ENCODE assay signal across 22 mouse cellular contexts in the genomic region with DNA sequence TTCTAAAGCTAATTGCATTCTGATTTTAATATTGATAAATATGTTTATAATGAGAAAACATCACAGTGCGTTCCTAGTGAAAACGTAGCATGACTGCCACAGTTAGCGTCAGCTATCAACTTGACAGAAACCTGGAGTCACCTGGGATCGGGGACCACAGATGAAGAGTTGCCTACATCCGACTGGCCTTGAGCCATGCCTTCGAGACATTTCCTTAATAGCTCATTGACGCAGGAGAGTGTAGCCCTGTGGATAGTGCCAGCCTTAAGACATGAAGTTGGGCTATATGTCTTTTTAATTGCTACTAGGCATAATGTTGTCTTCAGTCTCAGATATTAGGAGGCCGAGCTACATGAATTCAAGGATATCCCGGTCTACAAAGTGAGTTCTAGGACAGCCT.
A peak's percentile ranks its signal among the peaks of the same experiment; 100 is the strongest.
DNase-seq lines count a peak whose midpoint lies in the region; ATAC-seq and TF ChIP-seq lines count a peak whose summit lies in the region.
"Had no signal": no experiment of that assay in that cellular context is flagged by ENCODE, and none has a peak within 500 bp of the region (broad histone marks: within the 10 kb centered on the region; RNA-seq: fewer than 3 reads in every experiment).

No protein-coding gene starts in this region.

- peak overlapping the region; percentile 67; the same call in 1 of the 2 replicates for H3K27ac ChIP-seq in hindbrain, embryonic 14.5 days
- H3K27ac ChIP-seq in hindbrain, postnatal 0 days, result no peak overlapping the region
- H3K27ac ChIP-seq in forebrain, embryonic 13.5 days, result peak overlapping the region; percentile 73
- peak overlapping the region; percentile 46 for H3K27ac ChIP-seq in neural tube, embryonic 15.5 days (replicated peaks)
- no peak overlapping the region for H3K27ac ChIP-seq in kidney, adult 2 months (ENCODE audit: insufficient read depth, low read depth, low read length)
- H3K27ac ChIP-seq: embryonic facial prominence, embryonic 10.5 days; gastrocnemius, adult 2 months; heart, embryonic 10.5 days had no signal

- no peak overlapping the region for H3K4me3 ChIP-seq in hindbrain, embryonic 14.5 days (replicated peaks; ENCODE audit: low read length)
- no peak overlapping the region for H3K4me3 ChIP-seq in hindbrain, postnatal 0 days (ENCODE audit: low read length)
- H3K4me3 ChIP-seq in forebrain, embryonic 13.5 days, result no peak overlapping the region
- no peak overlapping the region for H3K4me3 ChIP-seq in neural tube, embryonic 15.5 days (replicated peaks)
- H3K4me3 ChIP-seq in kidney, adult 2 months (ENCODE audit: insufficient read depth, low read depth, low read length), result no peak overlapping the region
- H3K4me3 ChIP-seq: embryonic facial prominence, embryonic 10.5 days; erythroblast, embryonic 14.5 days; gastrocnemius, adult 2 months; heart, embryonic 10.5 days had no signal

- no peak for TF ChIP-seq POLR2A in kidney, adult 2 months (IDR thresholded peaks at IDR 0.05; ENCODE audit: low read depth, low read length)

- no peak overlapping the region for H3K4me2 ChIP-seq in hindbrain, embryonic 14.5 days (replicated peaks)
- no peak overlapping the region for H3K4me2 ChIP-seq in hindbrain, postnatal 0 days (ENCODE audit: low read depth, low read length)
- H3K4me2 ChIP-seq in forebrain, embryonic 13.5 days, result no peak overlapping the region; the same call in 1 of the 2 replicates
- H3K4me2 ChIP-seq in neural tube, embryonic 15.5 days, result no peak overlapping the region

- no peaks in the 10 kb centered on the region for H3K27me3 ChIP-seq in hindbrain, embryonic 14.5 days (ENCODE audit: control insufficient read depth, insufficient read depth, low read length)
- no peaks in the 10 kb centered on the region for H3K27me3 ChIP-seq in hindbrain, postnatal 0 days (ENCODE audit: insufficient read depth, low read length)
- no peaks in the 10 kb centered on the region for H3K27me3 ChIP-seq in forebrain, embryonic 13.5 days
- H3K27me3 ChIP-seq in neural tube, embryonic 15.5 days (replicated peaks), result no peaks in the 10 kb centered on the region
- no peaks in the 10 kb centered on the region for H3K27me3 ChIP-seq in kidney, adult 2 months (replicated peaks; ENCODE audit: control insufficient read depth, insufficient read depth, low read length)

- ATAC-seq in hindbrain, embryonic 14.5 days (ENCODE audit: low FRiP score), result no peak
- ATAC-seq in hindbrain, postnatal 0 days, result no peak
- ATAC-seq in forebrain, embryonic 13.5 days, result peak; percentile 56
- no peak for ATAC-seq in neural tube, embryonic 15.5 days (ENCODE audit: low FRiP score)
- no peak for ATAC-seq in granulocyte monocyte progenitor cell, adult 5-6 weeks (replicated peaks; ENCODE audit: poor library complexity, severe bottlenecking)
- ATAC-seq: inflammation-experienced regulatory T-cells, adult 6 months had no signal

- DNase-seq in hindbrain, embryonic 14.5 days (ENCODE audit: low spot score), result no peak
- DNase-seq in hindbrain, postnatal 0 days (ENCODE audit: low spot score), result no peak
- DNase-seq in retina, postnatal 1 day, result peak; percentile 48
- DNase-seq in retina, embryonic 14.5 days (ENCODE audit: low spot score), result no peak
- no peak for DNase-seq in kidney, adult 2 months
- DNase-seq: adrenal gland, adult 2 months; adrenal gland, postnatal 25 days; cerebellum, adult 2 months; cerebellum, postnatal 10 days; gastrocnemius, adult 2 months; gastrocnemius, postnatal 25 days; heart, adult 11 months; heart, postnatal 10 days; heart, postnatal 4 days; kidney, adult 11 months had no signal

- H3K9ac ChIP-seq in hindbrain, embryonic 14.5 days, result no peak overlapping the region
- no peak overlapping the region for H3K9ac ChIP-seq in hindbrain, postnatal 0 days (replicated peaks; ENCODE audit: low read length)
- no peak overlapping the region for H3K9ac ChIP-seq in forebrain, embryonic 13.5 days
- H3K9ac ChIP-seq in neural tube, embryonic 15.5 days (replicated peaks), result no peak overlapping the region

- 69% methylated on average over 9 of the region's 9 CpGs for WGBS in hindbrain, embryonic 14.5 days
- WGBS in hindbrain, postnatal 0 days, result 66% methylated on average over 9 of the region's 9 CpGs
- whole genome bisulfite sequencing in forebrain, embryonic 13.5 days, result 49% methylated on average over 9 of the region's 9 CpGs
- WGBS in neural tube, embryonic 15.5 days, result 60% methylated on average over 9 of the region's 9 CpGs
- 92% methylated on average over 9 of the region's 9 CpGs for WGBS in kidney, adult 2 months

- TF ChIP-seq CTCF in hindbrain, postnatal 0 days (IDR thresholded peaks at IDR 0.05; ENCODE audit: low read depth), result no peak
- TF ChIP-seq CTCF in kidney, adult 2 months (conservative IDR thresholded peaks at IDR 0.05; ENCODE audit: insufficient read depth, insufficient read length, low read depth, low read length), result no peak

- H3K36me3 ChIP-seq in hindbrain, embryonic 14.5 days (replicated peaks; ENCODE audit: control insufficient read depth, insufficient read depth), result no peaks in the 10 kb centered on the region
- no peaks in the 10 kb centered on the region for H3K36me3 ChIP-seq in hindbrain, postnatal 0 days (ENCODE audit: insufficient read depth, low read length)
- no peaks in the 10 kb centered on the region for H3K36me3 ChIP-seq in forebrain, embryonic 13.5 days (ENCODE audit: poor library complexity, severe bottlenecking)
- H3K36me3 ChIP-seq in neural tube, embryonic 15.5 days, result no peaks in the 10 kb centered on the region
- H3K36me3 ChIP-seq in kidney, adult 2 months (ENCODE audit: control insufficient read depth, insufficient read depth, low read length), result no peaks in the 10 kb centered on the region
- H3K36me3 ChIP-seq: embryonic facial prominence, embryonic 10.5 days; heart, embryonic 10.5 days had no signal

- H3K9me3 ChIP-seq in hindbrain, embryonic 14.5 days (ENCODE audit: control insufficient read depth, low read length), result no peaks in the 10 kb centered on the region
- no peaks in the 10 kb centered on the region for H3K9me3 ChIP-seq in hindbrain, postnatal 0 days (ENCODE audit: low read length)
- H3K9me3 ChIP-seq in forebrain, embryonic 13.5 days (replicated peaks), result no peaks in the 10 kb centered on the region
- H3K9me3 ChIP-seq in neural tube, embryonic 15.5 days (replicated peaks), result no peaks in the 10 kb centered on the region
- H3K9me3 ChIP-seq: embryonic facial prominence, embryonic 10.5 days; heart, embryonic 10.5 days had no signal

- H3K4me1 ChIP-seq in hindbrain, embryonic 14.5 days (replicated peaks; ENCODE audit: control insufficient read depth, insufficient read depth, low read length), result peaks cover 12% of the 10 kb centered on the region
- no peaks in the 10 kb centered on the region for H3K4me1 ChIP-seq in hindbrain, postnatal 0 days (ENCODE audit: insufficient read depth, low read length)
- peaks cover 30% of the 10 kb centered on the region for H3K4me1 ChIP-seq in forebrain, embryonic 13.5 days
- H3K4me1 ChIP-seq in neural tube, embryonic 15.5 days, result peaks cover 19% of the 10 kb centered on the region
- H3K4me1 ChIP-seq in kidney, adult 2 months (ENCODE audit: control insufficient read depth, insufficient read depth, low read length), result no peaks in the 10 kb centered on the region
- H3K4me1 ChIP-seq: embryonic facial prominence, embryonic 10.5 days; heart, embryonic 10.5 days had no signal

Comparison
In these comparisons a context has a peak if more than half of its experiments do, and no peak if none do; other contexts are left out.
1. H3K27ac ChIP-seq: peak in hindbrain, embryonic 14.5 days (single experiment), forebrain, embryonic 13.5 days (single experiment) and neural tube, embryonic 15.5 days (single experiment); none in hindbrain, postnatal 0 days (single experiment) and kidney, adult 2 months (single experiment).